Mouse (Mus musculus) megakaryocyte, embryonic 14.5 days (primary cell): Measurements from ENCODE around the gene Chaf1b.

Experiments
- FLI1 ChIP-seq: IDR thresholded peaks from 2 replicates; pipeline ENCODE4 v1.6.1; 2012; ENCODE audit warnings: low read length, inconsistent platforms, mixed read lengths
- GATA1 ChIP-seq: IDR thresholded peaks from 3 replicates; pipeline ENCODE4 v1.6.1; 2012; ENCODE audit warnings: mixed read lengths, low read length, inconsistent platforms, borderline replicate concordance

- TF ChIP-seq GATA1 (no peak), FLI1 (no peak)
These were observed 49.6 kb upstream of the Chaf1b start for GRCm38 (mm10) chr16:93834076-93834475.
